Mouse (Mus musculus) ES-E14 (cell line): ENCODE measurements at regions not wholly inside any gene's neighbourhood (a gene's known extent, or its start where the extent isn't known, plus 50 kb on each side); places are given as distances from the start of the nearest gene placed in this dataset.
A peak's percentile ranks its signal among the peaks of the same experiment; 100 is the strongest.

ENCODE experiments used
- CHD2 ChIP-seq: IDR thresholded peaks from 2 replicates; pipeline ENCODE4 v1.6.1; 2014; ENCODE audit warnings: mild to moderate bottlenecking, low read depth, low read length, inconsistent platforms
- HCFC1 ChIP-seq: IDR thresholded peaks from 2 replicates; pipeline ENCODE4 v1.6.1; 2012; ENCODE audit warnings: low read length, inconsistent platforms, borderline replicate concordance; ENCODE audit not compliant: insufficient read depth
- ZC3H11A ChIP-seq: IDR thresholded peaks from 2 replicates; pipeline ENCODE4 v1.6.1; 2012; ENCODE audit warnings: low read depth, mild to moderate bottlenecking, inconsistent platforms, low read length, borderline replicate concordance
- ZNF384 ChIP-seq: IDR thresholded peaks from 2 replicates; pipeline ENCODE4 v1.6.1; 2012; ENCODE audit warnings: low read depth, low read length, inconsistent platforms

GRCm38 (mm10) chr3:52197982-52198750 is 70.0 kb upstream of the Foxo1 start:
- TF ChIP-seq CHD2 (no peak), ZNF384 (peak; percentile 66), HCFC1 (no peak), ZC3H11A (no peak)
